Mouse (Mus musculus) intestine, embryonic 15.5 days (tissue): ENCODE measurements around the gene Cdkn3. TPM values are rescaled to one million over a fixed set of nuclear protein-coding genes. Genes with fewer than 3 reads are reported as not detected.
A peak's percentile ranks its signal among the peaks of the same experiment; 100 is the strongest.

Source experiments
- ATAC-seq: fragments of 200-750 bp; cut with Nextera tagmentation; 2 replicates; pipeline ENCODE4 v1.8.0; 2017; ENCODE audit warnings: moderate TSS enrichment, moderate library complexity
- H3K27ac ChIP-seq: fragments of 300-500 bp; sonication (generic); 2 replicates; pipeline ENCODE4 v1.5.1; 2015; ENCODE audit warnings: mild to moderate bottlenecking, inconsistent platforms
- H3K27me3 ChIP-seq: fragments of 300-500 bp; sonication (generic); replicated peaks from 2 replicates; pipeline ENCODE4 v1.6.1; 2015; ENCODE audit warnings: inconsistent platforms
- H3K36me3 ChIP-seq: fragments of 300-500 bp; sonication (generic); 2 replicates; pipeline ENCODE4 v1.6.1; 2015; ENCODE audit warnings: inconsistent platforms
- H3K4me1 ChIP-seq: fragments of 300-500 bp; sonication (generic); replicated peaks from 2 replicates; pipeline ENCODE4 v1.6.1; 2015; ENCODE audit warnings: inconsistent platforms
- H3K4me2 ChIP-seq: fragments of 300-500 bp; sonication (generic); replicated peaks from 2 replicates; pipeline ENCODE4 v1.6.1; 2015; ENCODE audit warnings: mild to moderate bottlenecking, inconsistent platforms
- H3K4me3 ChIP-seq: fragments of 300-500 bp; sonication (generic); replicated peaks from 2 replicates; pipeline ENCODE4 v1.5.1; 2015; ENCODE audit warnings: inconsistent platforms
- H3K9ac ChIP-seq: fragments of 300-500 bp; sonication (generic); 2 replicates; pipeline ENCODE4 v1.6.1; 2015; ENCODE audit warnings: inconsistent platforms
- H3K9me3 ChIP-seq: fragments of 300-500 bp; sonication (generic); 2 replicates; pipeline ENCODE4 v1.6.1; 2016; ENCODE audit warnings: inconsistent platforms
- WGBS: fragments of 180-500 bp; shearing (Covaris S2); methylation state at CpG from one replicate; pipeline ENCODE4 v1.1.7; 2015; 5-methylcytosine and 5-hydroxymethylcytosine counted together
- polyA plus RNA-seq: library from polyadenylated mRNA; unstranded; fragments of >200 nt; fragmentation: Nextera tagmentation; extraction: Ambion mirVana; gene quantifications from 2 replicates; pipeline ENCODE4 v1.2.1, GENCODE M21; 2015

Gene Cdkn3
- polyA plus RNA-seq, 1 experiment from 2014 or later: 59.3 TPM

GRCm38 (mm10) chr14:46787787-46788504 is 27.6 kb downstream of the Cdkn3 start, which contains the start of gene Cnih1:
Gene Cnih1, minus strand, starts transcription at chr14:46788411.
- Histone ChIP-seq H3K9me3 (no peaks in the 10 kb centered on the region), H3K4me2 (peak within 1 kb of the TSS; percentile 65)

GRCm38 (mm10) chr14:46788505-46788901 is 28.2 kb downstream of the Cdkn3 start:
- 19% methylated on average over 8 of the region's 8 CpGs for WGBS
- Histone ChIP-seq H3K27me3 (no peaks in the 10 kb centered on the region), H3K27ac (peak overlapping the region; percentile 98), H3K4me2 (peak overlapping the region; percentile 65), H3K9me3 (no peaks in the 10 kb centered on the region), H3K4me3 (peak overlapping the region; percentile 98), H3K36me3 (no peaks in the 10 kb centered on the region), H3K4me1 (peaks cover 12% of the 10 kb centered on the region), H3K9ac (no peak overlapping the region; the same call in 1 of the 2 replicates)
- peak; percentile 66 for ATAC-seq

More at GRCm38 (mm10) chr14:46787787-46788504, 27.6 kb downstream of the Cdkn3 start, which contains the start of gene Cnih1:
- Histone ChIP-seq H3K36me3 (no peaks in the 10 kb centered on the region), H3K4me1 (peaks cover 12% of the 10 kb centered on the region), H3K9ac (peak within 1 kb of the TSS; percentile 98), H3K27me3 (no peaks in the 10 kb centered on the region), H3K4me3 (peak within 1 kb of the TSS; percentile 98), H3K27ac (peak within 1 kb of the TSS; percentile 98)
- 0% methylated on average over 80 of the region's 86 CpGs for WGBS
- ATAC-seq: peak; percentile 97

GRCm38 (mm10) chr14:46790303-46790702 is 30.0 kb downstream of the Cdkn3 start:
- Histone ChIP-seq H3K27me3 (no peaks in the 10 kb centered on the region), H3K9me3 (no peaks in the 10 kb centered on the region), H3K9ac (no peak overlapping the region), H3K36me3 (no peaks in the 10 kb centered on the region), H3K4me3 (no peak overlapping the region), H3K27ac (no peak overlapping the region), H3K4me2 (no peak overlapping the region), H3K4me1 (peaks cover 12% of the 10 kb centered on the region)
- ATAC-seq: no peak
- 80% methylated on average over 4 of the region's 4 CpGs for WGBS

GRCm38 (mm10) chr14:46790723-46791122 is 30.4 kb downstream of the Cdkn3 start:
- H3K27me3 ChIP-seq: no peaks in the 10 kb centered on the region
- H3K9ac ChIP-seq: no peak overlapping the region
- ATAC-seq: no peak
- peaks cover 12% of the 10 kb centered on the region for H3K4me1 ChIP-seq
- no peak overlapping the region for H3K27ac ChIP-seq
- 91% methylated on average over 6 of the region's 6 CpGs for WGBS
- no peak overlapping the region for H3K4me2 ChIP-seq
- no peak overlapping the region for H3K4me3 ChIP-seq
- no peaks in the 10 kb centered on the region for H3K9me3 ChIP-seq
- no peaks in the 10 kb centered on the region for H3K36me3 ChIP-seq

GRCm38 (mm10) chr14:46794157-46794556 is 33.8 kb downstream of the Cdkn3 start:
- Histone ChIP-seq H3K27ac (0 out of 2 replicates have a peak overlapping the region, but pooled peaks have one; percentile 7), H3K4me3 (no peak overlapping the region), H3K4me1 (0 out of 2 replicates have a peak, but pooled peaks cover 4% of the 10 kb centered on the region), H3K9ac (no peak overlapping the region), H3K36me3 (no peaks in the 10 kb centered on the region), H3K9me3 (no peaks in the 10 kb centered on the region), H3K27me3 (no peaks in the 10 kb centered on the region), H3K4me2 (no peak overlapping the region)
- 70% methylated on average over 5 of the region's 5 CpGs for WGBS
- peak; percentile 95 for ATAC-seq

- Histone ChIP-seq H3K9ac (no peak overlapping the region), H3K9me3 (no peaks in the 10 kb centered on the region), H3K4me2 (no peak overlapping the region), H3K4me1 (no peaks in the 10 kb centered on the region), H3K27me3 (no peaks in the 10 kb centered on the region), H3K27ac (no peak overlapping the region), H3K36me3 (no peaks in the 10 kb centered on the region), H3K4me3 (no peak overlapping the region)
- WGBS: 64% methylated on average over 3 of the region's 3 CpGs
- ATAC-seq: no peak
Measured at GRCm38 (mm10) chr14:46800684-46801345, 40.5 kb downstream of the Cdkn3 start.

GRCm38 (mm10) chr14:46803259-46803658 is 42.9 kb downstream of the Cdkn3 start:
- Histone ChIP-seq H3K4me1 (no peaks in the 10 kb centered on the region), H3K4me2 (no peak overlapping the region), H3K27ac (no peak overlapping the region), H3K27me3 (no peaks in the 10 kb centered on the region), H3K9me3 (no peaks in the 10 kb centered on the region), H3K4me3 (no peak overlapping the region), H3K9ac (no peak overlapping the region), H3K36me3 (no peaks in the 10 kb centered on the region)
- 86% methylated on average over 4 of the region's 4 CpGs for WGBS
- no peak for ATAC-seq

GRCm38 (mm10) chr14:46803791-46804190 is 43.5 kb downstream of the Cdkn3 start:
- Histone ChIP-seq H3K4me1 (no peaks in the 10 kb centered on the region), H3K9ac (no peak overlapping the region), H3K4me3 (no peak overlapping the region), H3K27ac (no peak overlapping the region), H3K9me3 (no peaks in the 10 kb centered on the region), H3K36me3 (no peaks in the 10 kb centered on the region), H3K27me3 (no peaks in the 10 kb centered on the region), H3K4me2 (no peak overlapping the region)
- WGBS: 78% methylated on average over 1 of the region's 1 CpGs
- ATAC-seq: no peak

- 86% methylated on average over 5 of the region's 5 CpGs for WGBS
- Histone ChIP-seq H3K4me1 (no peaks in the 10 kb centered on the region), H3K4me2 (no peak overlapping the region), H3K27me3 (no peaks in the 10 kb centered on the region), H3K9me3 (no peaks in the 10 kb centered on the region), H3K9ac (no peak overlapping the region), H3K27ac (no peak overlapping the region), H3K36me3 (peaks cover 1% of the 10 kb centered on the region; the same call in 1 of the 2 replicates), H3K4me3 (no peak overlapping the region)
- ATAC-seq: no peak
Measured at GRCm38 (mm10) chr14:46806186-46806585, 45.8 kb downstream of the Cdkn3 start.

- Histone ChIP-seq H3K4me1 (no peaks in the 10 kb centered on the region), H3K27me3 (no peaks in the 10 kb centered on the region), H3K9me3 (no peaks in the 10 kb centered on the region), H3K4me2 (no peak overlapping the region), H3K4me3 (no peak overlapping the region), H3K36me3 (peaks cover 7% of the 10 kb centered on the region; the same call in 1 of the 2 replicates), H3K27ac (no peak overlapping the region), H3K9ac (no peak overlapping the region)
- no peak for ATAC-seq
- 80% methylated on average over 3 of the region's 3 CpGs for WGBS
Measured at GRCm38 (mm10) chr14:46807927-46808326, 47.6 kb downstream of the Cdkn3 start.

- Histone ChIP-seq H3K9me3 (no peaks in the 10 kb centered on the region), H3K4me1 (0 out of 2 replicates have a peak, but pooled peaks cover 5% of the 10 kb centered on the region), H3K27me3 (no peaks in the 10 kb centered on the region), H3K36me3 (peaks cover 14% of the 10 kb centered on the region), H3K27ac (no peak overlapping the region), H3K4me2 (no peak overlapping the region), H3K4me3 (no peak overlapping the region), H3K9ac (no peak overlapping the region)
- 89% methylated on average over 6 of the region's 6 CpGs for WGBS
- ATAC-seq: no peak
Measured at GRCm38 (mm10) chr14:46815640-46816039, 55.3 kb downstream of the Cdkn3 start.

GRCm38 (mm10) chr14:46816916-46817622 is 56.7 kb downstream of the Cdkn3 start:
- no peak overlapping the region for H3K9ac ChIP-seq
- no peak overlapping the region for H3K4me3 ChIP-seq
- H3K4me1 ChIP-seq: 0 out of 2 replicates have a peak, but pooled peaks cover 5% of the 10 kb centered on the region
- no peaks in the 10 kb centered on the region for H3K9me3 ChIP-seq
- H3K27ac ChIP-seq: no peak overlapping the region
- peaks cover 7% of the 10 kb centered on the region for H3K36me3 ChIP-seq
- WGBS: 91% methylated on average over 8 of the region's 8 CpGs
- no peak for ATAC-seq
- H3K27me3 ChIP-seq: no peaks in the 10 kb centered on the region
- no peak overlapping the region for H3K4me2 ChIP-seq
